Mouse (Mus musculus): ENCODE measurements at regions not wholly inside any gene's neighbourhood (a gene's known extent, or its start where the extent isn't known, plus 50 kb on each side); places are given as distances from the start of the nearest gene placed in this dataset.
A peak's percentile ranks its signal among the peaks of the same experiment; 100 is the strongest.

- DNase-seq (ENCODE audit: low spot score) (no peak), ATAC-seq (ENCODE audit: insufficient read depth, low read depth) (no peak)
- no peaks in the 10 kb centered on the region for H3K27me3 ChIP-seq (ENCODE audit: control insufficient read depth, insufficient read depth, low read length)
- no peak overlapping the region for H3K4me2 ChIP-seq (ENCODE audit: low read depth, low read length)
- H3K4me1 ChIP-seq (ENCODE audit: control insufficient read depth, insufficient read depth) = no peaks in the 10 kb centered on the region
- no peak overlapping the region for H3K27ac ChIP-seq (ENCODE audit: low read depth)
- H3K4me3 ChIP-seq (ENCODE audit: low read depth, low read length) = no peak overlapping the region
- 81% methylated on average over 1 of the region's 1 CpGs for WGBS
- H3K36me3 ChIP-seq (replicated peaks; ENCODE audit: control insufficient read depth, insufficient read depth, low read length) = no peaks in the 10 kb centered on the region
- TF ChIP-seq CTCF (IDR thresholded peaks at IDR 0.05; ENCODE audit: low read depth) = no peak
- TF ChIP-seq EP300 (IDR thresholded peaks at IDR 0.05; ENCODE audit: low read depth) = no peak
- H3K9me3 ChIP-seq (replicated peaks; ENCODE audit: control insufficient read depth, low read length) = no peaks in the 10 kb centered on the region
- H3K9ac ChIP-seq (replicated peaks; ENCODE audit: low read depth, low read length) = no peak overlapping the region
These were observed 180.4 kb upstream of the Steap4 start for GRCm38 (mm10) chr5:7779827-7780226.

- Histone ChIP-seq H3K4me1 (ENCODE audit: control insufficient read depth, insufficient read depth) (no peaks in the 10 kb centered on the region), H3K36me3 (replicated peaks; ENCODE audit: control insufficient read depth, insufficient read depth, low read length) (no peaks in the 10 kb centered on the region), H3K9me3 (replicated peaks; ENCODE audit: control insufficient read depth, low read length) (no peaks in the 10 kb centered on the region), H3K4me2 (ENCODE audit: low read depth, low read length) (no peak overlapping the region), H3K27ac (ENCODE audit: low read depth) (no peak overlapping the region), H3K27me3 (ENCODE audit: control insufficient read depth, insufficient read depth, low read length) (no peaks in the 10 kb centered on the region), H3K9ac (replicated peaks; ENCODE audit: low read depth, low read length) (no peak overlapping the region), H3K4me3 (ENCODE audit: low read depth, low read length) (no peak overlapping the region)
- no peak for ATAC-seq (ENCODE audit: insufficient read depth, low read depth)
- no peak for DNase-seq (ENCODE audit: low spot score)
- 68% methylated on average over 1 of the region's 1 CpGs for WGBS
- TF ChIP-seq EP300 (IDR thresholded peaks at IDR 0.05; ENCODE audit: low read depth) (no peak), CTCF (IDR thresholded peaks at IDR 0.05; ENCODE audit: low read depth) (no peak)
These were observed 178.0 kb upstream of the Steap4 start for GRCm38 (mm10) chr5:7782235-7782634.

- H3K4me3 ChIP-seq (ENCODE audit: low read depth, low read length) = no peak overlapping the region
- TF ChIP-seq EP300 (IDR thresholded peaks at IDR 0.05; ENCODE audit: low read depth) = no peak
- TF ChIP-seq CTCF (IDR thresholded peaks at IDR 0.05; ENCODE audit: low read depth) = no peak
- no peaks in the 10 kb centered on the region for H3K27me3 ChIP-seq (ENCODE audit: control insufficient read depth, insufficient read depth, low read length)
- no peaks in the 10 kb centered on the region for H3K9me3 ChIP-seq (replicated peaks; ENCODE audit: control insufficient read depth, low read length)
- 64% methylated on average over 5 of the region's 5 CpGs for WGBS
- no peak overlapping the region for H3K4me2 ChIP-seq (ENCODE audit: low read depth, low read length)
- ATAC-seq (ENCODE audit: insufficient read depth, low read depth) (no peak), DNase-seq (ENCODE audit: low spot score) (no peak)
- no peaks in the 10 kb centered on the region for H3K4me1 ChIP-seq (ENCODE audit: control insufficient read depth, insufficient read depth)
- no peaks in the 10 kb centered on the region for H3K36me3 ChIP-seq (replicated peaks; ENCODE audit: control insufficient read depth, insufficient read depth, low read length)
- H3K27ac ChIP-seq (ENCODE audit: low read depth) = no peak overlapping the region
- no peak overlapping the region for H3K9ac ChIP-seq (replicated peaks; ENCODE audit: low read depth, low read length)
These were observed 171.9 kb upstream of the Steap4 start for GRCm38 (mm10) chr5:7788406-7788805.

- Histone ChIP-seq H3K9me3 (replicated peaks; ENCODE audit: control insufficient read depth, low read length) (no peaks in the 10 kb centered on the region), H3K27me3 (ENCODE audit: control insufficient read depth, insufficient read depth, low read length) (no peaks in the 10 kb centered on the region), H3K9ac (replicated peaks; ENCODE audit: low read depth, low read length) (no peak overlapping the region), H3K4me3 (ENCODE audit: low read depth, low read length) (no peak overlapping the region), H3K4me2 (ENCODE audit: low read depth, low read length) (no peak overlapping the region), H3K36me3 (replicated peaks; ENCODE audit: control insufficient read depth, insufficient read depth, low read length) (no peaks in the 10 kb centered on the region), H3K4me1 (ENCODE audit: control insufficient read depth, insufficient read depth) (no peaks in the 10 kb centered on the region), H3K27ac (ENCODE audit: low read depth) (no peak overlapping the region)
- ATAC-seq (ENCODE audit: insufficient read depth, low read depth) (no peak), DNase-seq (ENCODE audit: low spot score) (no peak)
- 81% methylated on average over 1 of the region's 1 CpGs for WGBS
- TF ChIP-seq CTCF (IDR thresholded peaks at IDR 0.05; ENCODE audit: low read depth) (no peak), EP300 (IDR thresholded peaks at IDR 0.05; ENCODE audit: low read depth) (no peak)
These were observed 171.1 kb upstream of the Steap4 start for GRCm38 (mm10) chr5:7789126-7789525.

GRCm38 (mm10) chr5:7820592-7820991 is 139.7 kb upstream of the Steap4 start:
- H3K4me3 ChIP-seq (ENCODE audit: low read depth, low read length) = no peak overlapping the region
- TF ChIP-seq CTCF (IDR thresholded peaks at IDR 0.05; ENCODE audit: low read depth) (peak; percentile 38), EP300 (IDR thresholded peaks at IDR 0.05; ENCODE audit: low read depth) (no peak)
- no peak overlapping the region for H3K4me2 ChIP-seq (ENCODE audit: low read depth, low read length)
- no peaks in the 10 kb centered on the region for H3K27me3 ChIP-seq (ENCODE audit: control insufficient read depth, insufficient read depth, low read length)
- no peaks in the 10 kb centered on the region for H3K9me3 ChIP-seq (replicated peaks; ENCODE audit: control insufficient read depth, low read length)
- WGBS = 24% methylated on average over 5 of the region's 5 CpGs
- H3K9ac ChIP-seq (replicated peaks; ENCODE audit: low read depth, low read length) = no peak overlapping the region
- no peak for ATAC-seq (ENCODE audit: insufficient read depth, low read depth)
- no peak overlapping the region for H3K27ac ChIP-seq (ENCODE audit: low read depth)
- H3K4me1 ChIP-seq (ENCODE audit: control insufficient read depth, insufficient read depth) = no peaks in the 10 kb centered on the region
- H3K36me3 ChIP-seq (replicated peaks; ENCODE audit: control insufficient read depth, insufficient read depth, low read length) = no peaks in the 10 kb centered on the region
- no peak for DNase-seq (ENCODE audit: low spot score)

GRCm38 (mm10) chr5:7821700-7822099 is 138.6 kb upstream of the Steap4 start:
- Histone ChIP-seq H3K4me3 (ENCODE audit: low read depth, low read length) (no peak overlapping the region), H3K27me3 (ENCODE audit: control insufficient read depth, insufficient read depth, low read length) (no peaks in the 10 kb centered on the region), H3K4me2 (ENCODE audit: low read depth, low read length) (no peak overlapping the region), H3K9me3 (replicated peaks; ENCODE audit: control insufficient read depth, low read length) (no peaks in the 10 kb centered on the region), H3K36me3 (replicated peaks; ENCODE audit: control insufficient read depth, insufficient read depth, low read length) (no peaks in the 10 kb centered on the region), H3K4me1 (ENCODE audit: control insufficient read depth, insufficient read depth) (no peaks in the 10 kb centered on the region), H3K27ac (ENCODE audit: low read depth) (no peak overlapping the region), H3K9ac (replicated peaks; ENCODE audit: low read depth, low read length) (no peak overlapping the region)
- TF ChIP-seq CTCF (IDR thresholded peaks at IDR 0.05; ENCODE audit: low read depth) (no peak), EP300 (IDR thresholded peaks at IDR 0.05; ENCODE audit: low read depth) (no peak)
- ATAC-seq (ENCODE audit: insufficient read depth, low read depth) (no peak), DNase-seq (ENCODE audit: low spot score) (no peak)
- WGBS = 33% methylated on average over 3 of the region's 3 CpGs

Data from heart, postnatal 0 days (tissue).